27 mouse cellular contexts compared by ENCODE assay signal in the genomic region with DNA sequence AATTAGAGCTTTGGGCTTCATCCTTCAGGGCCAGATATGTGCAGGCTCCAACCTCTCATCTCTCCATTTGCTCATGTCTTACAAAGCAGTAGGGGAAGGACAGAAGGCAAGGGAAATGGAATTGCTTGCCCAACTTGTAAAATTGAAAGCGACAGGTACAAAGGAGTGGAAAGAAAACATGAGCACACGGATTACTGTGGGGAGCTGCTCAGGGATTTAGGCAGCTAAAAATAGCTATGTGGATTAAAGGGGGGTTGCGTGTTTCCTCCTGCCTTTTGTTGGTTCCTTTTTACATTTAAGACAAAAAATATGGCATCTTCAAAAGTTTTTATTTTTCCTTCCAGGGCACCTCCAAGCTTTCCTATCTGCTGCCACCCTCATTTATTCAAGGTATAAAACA.
DNase-seq lines count a peak whose midpoint lies in the region; ATAC-seq lines count a peak whose summit lies in the region.
"Had no signal": no experiment of that assay in that cellular context is flagged by ENCODE, and none has a peak within 500 bp of the region (broad histone marks: within the 10 kb centered on the region; RNA-seq: fewer than 3 reads in every experiment).

No protein-coding gene starts in this region.

- intact Hi-C loops in heart, postnatal 25 days (cut with DNase I), result no loop called here
- intact Hi-C loops in heart, postnatal 36 days (cut with DNase I), result no loop called here

- WGBS in heart, embryonic 11.5 days (ENCODE audit: insufficient replicate concordance), result 41% methylated on average over 3 of the region's 3 CpGs
- WGBS in heart, embryonic 13.5 days, result 32% methylated on average over 3 of the region's 3 CpGs
- 72% methylated on average over 3 of the region's 3 CpGs for WGBS in hindbrain, embryonic 16.5 days

- H3K4me1 ChIP-seq in heart, embryonic 11.5 days (ENCODE audit: control insufficient read depth, insufficient read depth, low read length), result no peaks in the 10 kb centered on the region; the same call in 1 of the 2 replicates
- H3K4me1 ChIP-seq in heart, embryonic 13.5 days, result peaks cover 16% of the 10 kb centered on the region
- H3K4me1 ChIP-seq in hindbrain, embryonic 16.5 days (ENCODE audit: control insufficient read depth, insufficient read depth, low read depth, low read length), result no peaks in the 10 kb centered on the region
- H3K4me1 ChIP-seq: embryonic facial prominence, embryonic 12.5 days; embryonic facial prominence, embryonic 15.5 days; forebrain, embryonic 10.5 days; forebrain, embryonic 12.5 days had no signal

- no peak overlapping the region for H3K4me3 ChIP-seq in heart, embryonic 11.5 days (ENCODE audit: low read depth, low read length)
- no peak overlapping the region for H3K4me3 ChIP-seq in heart, embryonic 13.5 days
- H3K4me3 ChIP-seq in hindbrain, embryonic 16.5 days (ENCODE audit: low read length), result no peak overlapping the region
- H3K4me3 ChIP-seq: embryonic facial prominence, embryonic 12.5 days; embryonic facial prominence, embryonic 15.5 days; erythroblast, embryonic 14.5 days; forebrain, embryonic 10.5 days; forebrain, embryonic 12.5 days had no signal

- no peaks in the 10 kb centered on the region for H3K36me3 ChIP-seq in heart, embryonic 11.5 days (ENCODE audit: control insufficient read depth, insufficient read depth, low read length)
- no peaks in the 10 kb centered on the region for H3K36me3 ChIP-seq in heart, embryonic 13.5 days
- no peaks in the 10 kb centered on the region for H3K36me3 ChIP-seq in hindbrain, embryonic 16.5 days (ENCODE audit: control insufficient read depth, insufficient read depth, low read length)
- H3K36me3 ChIP-seq: embryonic facial prominence, embryonic 12.5 days; embryonic facial prominence, embryonic 15.5 days; forebrain, embryonic 10.5 days; forebrain, embryonic 12.5 days had no signal

- no peak overlapping the region for H3K4me2 ChIP-seq in heart, embryonic 11.5 days
- H3K4me2 ChIP-seq in heart, embryonic 13.5 days, result 0 out of 2 replicates have a peak overlapping the region, but pooled peaks have one; percentile 14
- no peak overlapping the region for H3K4me2 ChIP-seq in hindbrain, embryonic 16.5 days (ENCODE audit: low read length)
- H3K4me2 ChIP-seq: embryonic facial prominence, embryonic 12.5 days; embryonic facial prominence, embryonic 15.5 days; forebrain, embryonic 12.5 days had no signal

- no peaks in the 10 kb centered on the region for H3K27me3 ChIP-seq in heart, embryonic 11.5 days (ENCODE audit: control insufficient read depth, insufficient read depth, low read length)
- H3K27me3 ChIP-seq in heart, embryonic 13.5 days (replicated peaks), result no peaks in the 10 kb centered on the region
- no peaks in the 10 kb centered on the region for H3K27me3 ChIP-seq in hindbrain, embryonic 16.5 days (replicated peaks; ENCODE audit: control insufficient read depth, insufficient read depth, low read length)
- H3K27me3 ChIP-seq: embryonic facial prominence, embryonic 12.5 days; embryonic facial prominence, embryonic 15.5 days; forebrain, embryonic 12.5 days; Patski had no signal

- 0 out of 2 replicates have a peak overlapping the region, but pooled peaks have one; percentile 29 for H3K27ac ChIP-seq in heart, embryonic 11.5 days (ENCODE audit: low read depth, low read length)
- H3K27ac ChIP-seq in heart, embryonic 13.5 days (replicated peaks), result peak overlapping the region; percentile 1; the same call in 1 of the 2 replicates
- no peak overlapping the region for H3K27ac ChIP-seq in hindbrain, embryonic 16.5 days (ENCODE audit: low read depth, low read length)
- H3K27ac ChIP-seq: embryonic facial prominence, embryonic 12.5 days; embryonic facial prominence, embryonic 15.5 days; forebrain, embryonic 10.5 days; forebrain, embryonic 12.5 days had no signal

- ATAC-seq in heart, embryonic 11.5 days (replicated peaks; ENCODE audit: insufficient number of reproducible peaks, low FRiP score, low TSS enrichment), result no peak
- ATAC-seq in heart, embryonic 13.5 days (ENCODE audit: extremely low read depth, insufficient number of reproducible peaks, low FRiP score, low TSS enrichment), result no peak
- ATAC-seq in hindbrain, embryonic 16.5 days, result no peak
- ATAC-seq: activated CD4-positive, CD25-positive, alpha-beta regulatory T cell, adult 4 months; forebrain, embryonic 14.5 days; forebrain, embryonic 16.5 days; Patski had no signal

- H3K9me3 ChIP-seq in heart, embryonic 11.5 days (replicated peaks; ENCODE audit: control insufficient read depth, low read length), result no peaks in the 10 kb centered on the region
- no peaks in the 10 kb centered on the region for H3K9me3 ChIP-seq in heart, embryonic 13.5 days
- no peaks in the 10 kb centered on the region for H3K9me3 ChIP-seq in hindbrain, embryonic 16.5 days (ENCODE audit: control insufficient read depth, low read length)
- H3K9me3 ChIP-seq: embryonic facial prominence, embryonic 12.5 days; embryonic facial prominence, embryonic 15.5 days; forebrain, embryonic 10.5 days; forebrain, embryonic 12.5 days had no signal

- no peak for DNase-seq in heart, postnatal 25 days (ENCODE audit: low spot score)
- DNase-seq in heart, postnatal 36 days, result no peak
- peak; percentile 69 for DNase-seq in retina, adult 2 months (ENCODE audit: low read depth, low spot score)
- no peak for DNase-seq in retina, embryonic 14.5 days (ENCODE audit: low spot score)
- peak; percentile 41 for DNase-seq in retina, postnatal 1 day
- DNase-seq: adrenal gland, adult 8-10 months; adrenal gland, postnatal 14 days; adrenal gland, postnatal 36 days; cerebellum, adult 11 months; cerebellum, adult 18-20 months; cerebellum, adult 8-10 months; cerebellum, adult 9-11 months; cerebellum, postnatal 14 days; cerebellum, postnatal 36 days; embryo, embryonic 11 days had no signal

- no peak overlapping the region for H3K9ac ChIP-seq in heart, embryonic 11.5 days (ENCODE audit: low read depth, low read length)
- H3K9ac ChIP-seq in heart, embryonic 13.5 days, result no peak overlapping the region
- no peak overlapping the region for H3K9ac ChIP-seq in hindbrain, embryonic 16.5 days (ENCODE audit: low read depth, low read length)
- H3K9ac ChIP-seq: embryonic facial prominence, embryonic 12.5 days; embryonic facial prominence, embryonic 15.5 days; forebrain, embryonic 12.5 days had no signal

Comparison
In these comparisons a context has a peak if more than half of its experiments do, and no peak if none do; other contexts are left out.
1. DNase-seq: peak in retina, adult 2 months (single experiment) and retina, postnatal 1 day (single experiment); none in heart, postnatal 25 days (single experiment), heart, postnatal 36 days (0 of 2) and retina, embryonic 14.5 days (single experiment).